Mouse (Mus musculus) C2C12 (cell line): ENCODE results near the gene Lrg1.

Experiments
- CTCF ChIP-seq: IDR thresholded peaks from one replicate; pipeline ENCODE4 v1.5.1; 2011; ENCODE audit not compliant: control insufficient read depth, insufficient read depth, insufficient read length
- FOSL1 ChIP-seq: IDR thresholded peaks from one replicate; pipeline ENCODE4 v1.8.0; 2011; ENCODE audit warnings: mild to moderate bottlenecking, low read length; ENCODE audit not compliant: poor library complexity, insufficient read depth, severe bottlenecking
- MAX ChIP-seq: IDR thresholded peaks from one replicate; pipeline ENCODE4 v1.6.1; 2011; ENCODE audit warnings: mild to moderate bottlenecking, control low read depth
- MYOD1 ChIP-seq: IDR thresholded peaks from one replicate; pipeline ENCODE4 v1.6.1; 2011; ENCODE audit warnings: low read depth; ENCODE audit not compliant: control insufficient read depth, insufficient read length

GRCm38 (mm10) chr17:56111864-56112263 lies 9.9 kb downstream of the Lrg1 start:
- TF ChIP-seq CTCF (peak; percentile 73), FOSL1 (no peak), MYOD1 (no peak), MAX (no peak)
